Mouse (Mus musculus) cerebellum, postnatal 10 days (tissue): Measurements from ENCODE around the gene Dchs2.

Experiments
- DNase-seq, 2 experiments: peaks; one replicate each; pipeline ENCODE4 v3.0.0; 2021; ENCODE audit warnings: mixed read lengths in 2 of 2

The Dchs2 gene

GRCm38 (mm10) chr3:83155600-83155999 lies 27.9 kb downstream of the Dchs2 start:
- no peak for DNase-seq

- DNase-seq: no peak
Measured at GRCm38 (mm10) chr3:83156165-83156564, 28.4 kb downstream of the Dchs2 start.

GRCm38 (mm10) chr3:83161542-83162231 lies 33.9 kb downstream of the Dchs2 start:
- DNase-seq: no peak

GRCm38 (mm10) chr3:83163676-83164075 lies 35.9 kb downstream of the Dchs2 start:
- DNase-seq: no peak

- DNase-seq: no peak
Measured at GRCm38 (mm10) chr3:83185527-83185926, 57.8 kb downstream of the Dchs2 start.

GRCm38 (mm10) chr3:83191271-83191670 lies 63.5 kb downstream of the Dchs2 start:
- DNase-seq: no peak

GRCm38 (mm10) chr3:83192401-83192800 lies 64.7 kb downstream of the Dchs2 start:
- DNase-seq: no peak

- no peak for DNase-seq
Measured at GRCm38 (mm10) chr3:83194911-83195310, 67.2 kb downstream of the Dchs2 start.

GRCm38 (mm10) chr3:83201286-83201980 lies 73.7 kb downstream of the Dchs2 start:
- peak; percentile 61 to 63 for DNase-seq

GRCm38 (mm10) chr3:83205073-83205668 lies 77.4 kb downstream of the Dchs2 start:
- DNase-seq: no peak

GRCm38 (mm10) chr3:83209646-83210045 lies 81.9 kb downstream of the Dchs2 start:
- peak in 1 of 2 experiments; percentile 22 for DNase-seq

- DNase-seq: no peak
Measured at GRCm38 (mm10) chr3:83210210-83210609, 82.5 kb downstream of the Dchs2 start.

GRCm38 (mm10) chr3:83211939-83212338 lies 84.2 kb downstream of the Dchs2 start:
- DNase-seq: no peak

GRCm38 (mm10) chr3:83212578-83212977 lies 84.8 kb downstream of the Dchs2 start:
- DNase-seq: no peak

GRCm38 (mm10) chr3:83218059-83218458 lies 90.3 kb downstream of the Dchs2 start:
- no peak for DNase-seq

- DNase-seq: no peak
Measured at GRCm38 (mm10) chr3:83220101-83220500, 92.4 kb downstream of the Dchs2 start.

- DNase-seq: peak; percentile 17 to 18
Measured at GRCm38 (mm10) chr3:83222125-83222524, 94.4 kb downstream of the Dchs2 start.

GRCm38 (mm10) chr3:83228383-83228782 lies 100.6 kb downstream of the Dchs2 start:
- no peak for DNase-seq

- no peak for DNase-seq
Measured at GRCm38 (mm10) chr3:83230326-83230725, 102.6 kb downstream of the Dchs2 start.

- peak; percentile 61 for DNase-seq
Measured at GRCm38 (mm10) chr3:83234457-83234856, 106.7 kb downstream of the Dchs2 start.

- DNase-seq: peak in 1 of 2 experiments; percentile 5
Measured at GRCm38 (mm10) chr3:83235061-83235460, 107.3 kb downstream of the Dchs2 start.

- no peak for DNase-seq
Measured at GRCm38 (mm10) chr3:83246536-83246935, 118.8 kb downstream of the Dchs2 start.

GRCm38 (mm10) chr3:83250001-83250545 lies 122.3 kb downstream of the Dchs2 start:
- no peak for DNase-seq

GRCm38 (mm10) chr3:83251899-83252298 lies 124.2 kb downstream of the Dchs2 start:
- no peak for DNase-seq
